Mouse (Mus musculus): Measurements from ENCODE around the gene AL732309.1.
"Not testable (repeated sequence)": the region's sequence is repeated elsewhere in the genome, so short reads cannot be mapped to it uniquely, and the experiment has no call there.

The AL732309.1 gene

DNA sequence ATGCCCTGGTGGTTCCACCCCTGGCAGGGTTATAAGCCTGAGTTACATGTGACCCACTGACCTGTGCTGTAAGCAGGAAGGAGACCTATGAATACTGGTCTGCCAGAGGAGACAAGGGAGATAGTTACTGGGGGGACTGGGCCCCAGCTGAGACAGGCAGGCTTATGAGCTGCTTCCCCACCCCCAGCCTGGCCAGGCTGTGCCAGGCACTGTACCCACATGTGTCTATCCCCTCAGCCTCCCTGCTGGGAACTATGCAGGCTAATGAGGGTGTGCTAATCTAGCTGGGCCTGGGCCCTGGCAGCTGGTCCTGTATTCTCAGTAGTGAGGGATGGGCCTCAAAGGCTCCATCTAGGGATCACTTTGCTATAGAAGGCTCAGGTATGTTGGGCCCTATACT lies 20.6 kb upstream of the AL732309.1 start:
- no peak for DNase-seq (ENCODE audit: low spot score in 2 of 2)

GRCm38 (mm10) chr2:25266720-25267119 lies 20.1 kb upstream of the AL732309.1 start:
- DNase-seq (ENCODE audit: low spot score in 2 of 2), result no peak

- DNase-seq (ENCODE audit: low spot score in 2 of 2), result no peak
Measured at GRCm38 (mm10) chr2:25265897-25266656, 19.4 kb upstream of the AL732309.1 start.

GRCm38 (mm10) chr2:25264851-25265250 lies 18.2 kb upstream of the AL732309.1 start:
- DNase-seq (ENCODE audit: low spot score in 2 of 2), result no peak

- DNase-seq (ENCODE audit: low spot score in 2 of 2), result no peak
Measured at GRCm38 (mm10) chr2:25264286-25264660, 17.6 kb upstream of the AL732309.1 start.

DNA sequence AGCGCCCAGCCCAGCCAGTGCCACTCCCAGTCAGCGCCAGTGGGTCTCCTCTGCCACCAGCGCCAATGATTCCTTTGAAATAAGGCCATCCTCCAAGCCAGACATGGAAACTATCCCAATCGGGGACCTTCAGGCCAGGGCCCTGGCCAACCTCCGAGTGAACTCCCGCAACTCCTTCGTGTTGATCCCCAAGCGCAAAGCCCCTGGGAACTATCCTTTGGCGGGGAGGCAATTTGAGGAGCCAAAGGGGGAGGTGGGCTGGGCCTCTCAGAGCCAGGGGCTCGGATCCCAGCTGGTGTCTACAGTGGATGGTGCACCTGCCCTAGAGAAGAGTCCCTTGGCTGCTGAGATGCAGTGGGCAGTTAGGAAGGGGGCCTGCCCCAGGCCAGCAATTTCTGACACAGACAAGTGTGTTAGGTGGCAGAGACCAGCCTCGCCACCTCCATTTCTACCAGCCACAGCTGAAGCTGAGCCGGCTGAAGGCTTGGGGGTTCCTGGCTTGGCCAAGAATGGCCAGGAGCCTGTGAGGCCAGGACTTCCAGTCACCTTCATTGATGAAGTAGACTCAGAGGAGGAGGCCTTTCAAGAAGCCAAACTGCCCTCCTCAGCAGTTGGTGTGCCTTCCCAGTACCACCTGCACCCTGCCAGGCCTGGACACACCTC lies 17.1 kb upstream of the AL732309.1 start:
- no peak for DNase-seq (ENCODE audit: low spot score in 2 of 2)

GRCm38 (mm10) chr2:25262795-25263622 lies 16.3 kb upstream of the AL732309.1 start:
- DNase-seq (ENCODE audit: low spot score in 2 of 2), result no peak

DNA sequence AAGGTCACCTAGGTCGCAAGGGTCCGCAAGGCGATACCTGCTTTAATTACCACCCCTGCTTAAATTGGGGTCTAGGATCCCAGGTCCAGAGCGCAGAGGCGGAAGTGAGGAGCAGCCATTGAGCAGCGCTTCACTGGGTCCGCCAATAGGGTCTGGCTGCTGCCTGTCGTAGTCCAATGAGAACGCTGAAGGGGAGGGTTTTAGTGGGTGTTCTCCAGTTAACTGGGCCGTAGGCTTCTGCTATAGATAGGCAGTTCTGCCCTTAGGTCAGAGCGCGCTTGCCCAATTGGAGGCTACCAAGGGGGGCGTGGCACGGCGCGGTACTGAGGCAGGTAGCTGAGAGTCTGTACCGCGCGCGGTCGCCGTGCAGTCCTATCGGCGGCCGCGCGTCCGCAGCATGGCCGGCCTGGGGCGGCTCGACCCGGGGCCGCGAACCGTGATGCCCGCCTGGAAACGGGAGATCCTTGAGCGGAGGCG lies 15.7 kb upstream of the AL732309.1 start, which contains the start of gene Tprn:
Tprn (plus strand) TSS at position 328 of the 477 bp plus-strand sequence.
- peak; percentile 74 to 88 for DNase-seq (ENCODE audit: low spot score in 2 of 2)

GRCm38 (mm10) chr2:25261870-25262269 lies 15.2 kb upstream of the AL732309.1 start:
- DNase-seq (ENCODE audit: low spot score in 2 of 2), result no peak

GRCm38 (mm10) chr2:25258887-25259286 lies 12.2 kb upstream of the AL732309.1 start:
- DNase-seq (ENCODE audit: low spot score in 2 of 2), result no peak

DNA sequence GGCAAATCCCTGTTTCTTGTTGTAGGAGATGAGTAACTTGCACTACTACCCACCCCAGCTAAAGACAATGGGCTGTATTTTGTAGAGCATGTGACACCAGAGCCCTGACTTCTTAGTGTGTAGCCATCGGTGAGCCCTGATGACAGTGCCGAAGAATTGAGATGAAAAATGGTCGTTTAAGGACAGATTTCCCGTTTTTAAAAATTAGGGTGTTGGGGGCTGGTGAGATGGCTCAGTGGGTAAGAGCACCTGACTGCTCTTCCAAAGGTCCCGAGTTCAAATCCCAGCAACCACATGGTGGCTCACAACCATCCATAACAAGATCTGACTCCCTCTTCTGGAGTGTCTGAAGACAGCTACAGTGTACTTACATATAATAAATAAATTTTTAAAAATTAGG lies 10.6 kb upstream of the AL732309.1 start:
- DNase-seq (ENCODE audit: low spot score in 2 of 2), result not testable (repeated sequence)

DNA sequence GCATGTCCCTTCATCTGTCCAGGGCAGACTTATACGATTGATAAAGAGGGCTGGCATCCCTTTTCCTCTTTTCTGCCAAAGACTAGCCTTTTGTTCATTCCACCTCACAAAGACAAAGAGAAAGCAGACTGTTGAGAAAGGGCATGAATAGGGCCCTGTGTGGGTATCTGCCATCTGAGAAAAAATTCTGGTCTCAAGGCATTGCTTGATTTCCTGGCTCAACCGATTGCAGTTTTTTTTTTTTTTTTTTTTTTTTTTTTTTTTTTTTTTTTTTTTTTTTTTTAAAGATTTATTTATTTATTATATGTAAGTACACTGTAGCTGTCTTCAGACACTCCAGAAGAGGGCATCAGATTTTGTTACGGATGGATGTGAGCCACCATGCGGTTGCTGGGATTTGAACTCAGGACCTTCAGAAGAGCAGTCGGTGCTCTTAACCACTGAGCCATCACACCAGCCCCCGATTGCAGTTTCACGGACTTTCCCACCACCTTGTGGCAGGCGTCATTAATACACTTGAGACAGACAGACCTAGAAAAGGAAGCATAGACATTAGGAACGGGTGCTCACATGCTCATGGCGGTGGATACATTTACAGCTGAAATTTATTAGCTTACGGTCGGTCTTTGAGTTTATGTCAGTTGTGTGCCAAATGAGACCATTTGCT lies 9.9 kb upstream of the AL732309.1 start:
- not testable (repeated sequence) for DNase-seq (ENCODE audit: low spot score in 2 of 2)

GRCm38 (mm10) chr2:25255284-25255779 lies 8.7 kb upstream of the AL732309.1 start, which contains the start of gene Tmem203:
Gene Tmem203 (plus strand): TSS chr2:25255439.
- DNase-seq (ENCODE audit: low spot score in 2 of 2), result peak; percentile 81 to 82

GRCm38 (mm10) chr2:25252331-25252730 lies 5.7 kb upstream of the AL732309.1 start:
- no peak for DNase-seq (ENCODE audit: low spot score in 2 of 2)

- no peak for DNase-seq (ENCODE audit: low spot score in 2 of 2)
Measured at GRCm38 (mm10) chr2:25244144-25244543, 2.5 kb downstream of the AL732309.1 start.

DNA sequence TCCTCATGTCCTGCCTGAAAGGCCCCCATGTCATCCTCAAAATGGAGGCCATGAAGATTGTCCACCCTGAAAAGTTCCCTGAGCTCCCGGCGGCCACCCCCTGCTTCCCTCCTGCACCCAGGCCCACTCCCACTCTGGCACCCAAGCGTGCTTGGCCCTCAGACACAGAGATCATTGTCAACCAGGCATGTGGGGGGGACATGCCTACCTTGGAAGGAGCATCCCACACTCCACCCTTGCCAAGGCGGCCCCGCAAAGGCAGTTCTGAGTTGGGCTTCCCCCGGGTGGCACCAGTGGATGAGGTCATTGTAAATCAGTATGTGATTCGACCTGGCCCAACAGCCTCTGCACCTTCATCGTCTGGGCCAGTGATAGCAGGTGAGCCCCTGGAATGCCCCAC lies 3.3 kb downstream of the AL732309.1 start:
- DNase-seq (ENCODE audit: low spot score in 2 of 2), result no peak

DNA sequence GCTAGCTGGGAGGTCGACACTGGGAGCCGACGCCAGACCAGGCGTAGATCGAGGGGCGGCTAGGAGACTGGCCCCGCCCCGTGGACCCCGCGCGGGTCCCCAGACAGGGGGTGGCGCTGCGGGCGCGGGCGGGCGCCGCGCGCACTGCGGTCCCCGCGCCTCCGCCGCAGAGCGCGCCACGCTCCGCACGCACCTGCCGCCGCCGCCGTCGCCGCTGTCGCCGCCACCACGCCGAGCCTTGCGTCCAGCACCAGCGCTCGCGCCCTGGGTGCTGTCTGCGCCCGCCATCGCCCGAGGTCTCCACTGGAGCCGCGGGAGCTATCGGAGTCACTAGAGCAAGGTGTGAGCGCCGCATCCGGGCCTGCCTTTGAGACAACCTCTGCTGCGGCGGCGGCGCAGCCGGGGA lies 4.6 kb downstream of the AL732309.1 start, which contains the start of the genes Rnf208 and Cysrt1:
Rnf208 (plus strand) TSS at position 155 of the 406 bp plus-strand sequence.
Cysrt1 (minus strand) TSS at position 352 of the 406 bp plus-strand sequence.
- peak in 1 of 2 experiments; percentile 36 for DNase-seq (ENCODE audit: low spot score in 2 of 2)

DNA sequence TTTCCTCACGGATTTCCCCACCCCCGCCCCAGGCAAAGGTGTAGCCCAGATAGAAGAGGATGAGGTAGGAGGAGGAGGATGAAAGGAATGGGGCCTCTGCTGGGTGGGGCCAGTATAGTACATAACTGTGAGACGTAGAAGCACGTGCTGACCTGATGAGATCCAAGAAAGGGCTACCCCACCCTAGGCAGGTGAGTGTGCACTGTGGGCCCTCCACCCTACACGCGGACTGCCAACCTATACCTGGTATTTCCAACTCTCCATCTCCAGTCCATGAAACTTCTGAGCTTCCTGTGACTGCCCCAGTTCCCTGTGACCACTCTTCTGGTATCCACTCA lies 5.3 kb downstream of the AL732309.1 start:
- no peak for DNase-seq (ENCODE audit: low spot score in 2 of 2)

DNA sequence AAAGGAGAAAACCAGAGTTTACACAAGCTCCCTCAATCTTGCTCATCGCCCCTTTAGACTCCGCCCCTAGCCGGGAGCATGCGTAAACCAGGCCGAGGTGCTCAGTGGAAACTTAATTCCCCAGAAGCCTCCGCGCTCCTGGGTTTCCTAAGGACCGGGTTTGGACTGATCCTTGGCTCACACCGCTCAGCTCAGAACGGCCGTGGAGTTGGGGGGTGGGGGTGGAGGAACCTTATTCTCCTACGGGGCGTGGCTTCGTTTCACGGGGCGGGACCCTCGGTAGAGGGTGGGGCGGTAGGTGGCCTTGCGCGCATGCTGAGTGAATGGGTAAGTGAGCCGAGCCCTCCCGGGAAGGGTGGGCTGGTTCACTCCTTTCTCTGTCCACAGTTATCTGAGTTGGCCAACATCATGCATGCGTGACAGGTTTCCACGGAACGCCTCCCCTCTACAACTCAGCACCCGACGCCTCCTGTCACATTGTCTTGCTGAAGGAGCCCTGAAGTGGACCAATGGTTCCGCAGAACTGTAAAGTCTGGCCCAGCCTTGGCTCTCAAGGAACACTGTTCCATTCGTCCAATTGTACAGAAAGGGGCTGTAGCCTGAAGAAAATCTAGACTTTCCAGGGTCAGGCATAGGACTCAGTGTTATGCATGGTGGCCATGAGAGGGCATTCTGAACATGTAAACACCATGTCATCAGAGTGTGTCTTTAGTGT lies 5.8 kb downstream of the AL732309.1 start:
- DNase-seq (ENCODE audit: low spot score in 2 of 2), result peak; percentile 33 to 50

- no peak for DNase-seq (ENCODE audit: low spot score in 2 of 2)
Measured at GRCm38 (mm10) chr2:25240310-25240709, 6.4 kb downstream of the AL732309.1 start.

GRCm38 (mm10) chr2:25239766-25240165 lies 6.9 kb downstream of the AL732309.1 start:
- no peak for DNase-seq (ENCODE audit: low spot score in 2 of 2)

Measured in frontal cortex, postnatal 25 days (tissue).